Mouse (Mus musculus) liver, postnatal 0 days (tissue): ENCODE measurements at regions not wholly inside any gene's neighbourhood (a gene's known extent, or its start where the extent isn't known, plus 50 kb on each side); places are given as distances from the start of the nearest gene placed in this dataset.

ENCODE experiments used
- ATAC-seq: fragments of 200-750 bp; cut with Nextera tagmentation; 2 replicates; pipeline ENCODE4 v1.8.0; 2017; ENCODE audit warnings: mild to moderate bottlenecking, moderate library complexity
- DNase-seq: peaks from one replicate; pipeline ENCODE4 v3.0.0-alpha.2; 2016
- H3K27ac ChIP-seq: fragments of 300-500 bp; sonication (generic); 2 replicates; pipeline ENCODE4 v1.5.1; 2014; ENCODE audit warnings: antibody characterized with exemption, moderate library complexity, mild to moderate bottlenecking, low read depth
- H3K27me3 ChIP-seq: fragments of 300-500 bp; sonication (generic); 2 replicates; pipeline ENCODE4 v1.6.1; 2014; ENCODE audit warnings: low read length, control low read depth, mixed read lengths; ENCODE audit not compliant: insufficient read depth
- H3K36me3 ChIP-seq: fragments of 300-500 bp; sonication (generic); replicated peaks from 2 replicates; pipeline ENCODE4 v1.6.1; 2014; ENCODE audit warnings: mild to moderate bottlenecking, control low read depth, low read length, moderate library complexity, mixed read lengths; ENCODE audit not compliant: insufficient read depth
- H3K4me1 ChIP-seq: fragments of 300-500 bp; sonication (generic); 2 replicates; pipeline ENCODE4 v1.6.1; 2014; ENCODE audit warnings: antibody characterized with exemption, mild to moderate bottlenecking, control low read depth; ENCODE audit not compliant: insufficient read depth
- H3K4me2 ChIP-seq: fragments of 300-500 bp; sonication (generic); 2 replicates; pipeline ENCODE4 v1.6.1; 2014; ENCODE audit warnings: low read depth, mild to moderate bottlenecking, low read length, moderate library complexity, mixed read lengths
- H3K4me3 ChIP-seq: fragments of 300-500 bp; sonication (generic); 2 replicates; pipeline ENCODE4 v1.5.1; 2014; ENCODE audit warnings: low read depth, low read length
- H3K9ac ChIP-seq: fragments of 300-500 bp; sonication (generic); replicated peaks from 2 replicates; pipeline ENCODE4 v1.6.1; 2014; ENCODE audit warnings: mild to moderate bottlenecking, moderate library complexity
- H3K9me3 ChIP-seq: fragments of 300-500 bp; sonication (generic); 2 replicates; pipeline ENCODE4 v1.6.1; 2016; ENCODE audit warnings: mild to moderate bottlenecking, control low read depth, low read length, mixed read lengths
- CTCF ChIP-seq: sonication (generic); IDR thresholded peaks from 2 replicates; pipeline ENCODE4 v1.5.1; 2016; ENCODE audit warnings: antibody characterized with exemption, low read depth
- EP300 ChIP-seq: IDR thresholded peaks from 2 replicates; pipeline ENCODE4 v1.6.1; 2016; ENCODE audit warnings: antibody characterized with exemption, low read depth, mild to moderate bottlenecking
- WGBS: fragments of 180-500 bp; shearing (Covaris S2); extraction: QIAGEN DNeasy Blood & Tissue Kit; methylation state at CpG from one replicate; pipeline ENCODE4 v1.1.7; 2014; ENCODE audit not compliant: insufficient replicate concordance; 5-methylcytosine and 5-hydroxymethylcytosine counted together

DNA sequence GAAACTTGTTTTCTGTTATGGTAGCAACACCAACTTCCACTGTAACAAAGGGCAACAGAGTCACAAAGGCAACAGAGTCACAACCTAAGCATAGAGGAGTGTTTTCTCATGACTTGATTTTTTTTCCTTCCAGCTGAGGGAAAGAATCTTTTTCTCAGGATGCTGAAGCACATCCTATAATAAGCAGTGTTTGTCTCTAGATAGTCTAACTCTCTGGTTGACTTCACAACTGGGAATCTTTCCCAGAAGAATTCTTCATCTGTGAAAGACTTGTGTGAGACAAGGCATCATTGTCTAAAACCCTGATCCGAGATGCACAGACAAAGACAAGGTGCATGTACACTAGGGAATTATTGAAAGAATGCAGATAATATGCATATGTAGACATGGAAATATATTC lies 125.5 kb upstream of the Ccn2 start:
- 85% methylated on average over 1 of the region's 1 CpGs for WGBS
- H3K27me3 ChIP-seq = no peaks in the 10 kb centered on the region
- no peak overlapping the region for H3K4me2 ChIP-seq
- H3K9ac ChIP-seq = no peak overlapping the region
- no peak overlapping the region for H3K4me3 ChIP-seq
- no peaks in the 10 kb centered on the region for H3K36me3 ChIP-seq
- no peak for TF ChIP-seq EP300
- no peak for TF ChIP-seq CTCF
- no peaks in the 10 kb centered on the region for H3K4me1 ChIP-seq
- ATAC-seq (no peak), DNase-seq (no peak)
- H3K9me3 ChIP-seq = no peaks in the 10 kb centered on the region
- H3K27ac ChIP-seq = no peak overlapping the region

DNA sequence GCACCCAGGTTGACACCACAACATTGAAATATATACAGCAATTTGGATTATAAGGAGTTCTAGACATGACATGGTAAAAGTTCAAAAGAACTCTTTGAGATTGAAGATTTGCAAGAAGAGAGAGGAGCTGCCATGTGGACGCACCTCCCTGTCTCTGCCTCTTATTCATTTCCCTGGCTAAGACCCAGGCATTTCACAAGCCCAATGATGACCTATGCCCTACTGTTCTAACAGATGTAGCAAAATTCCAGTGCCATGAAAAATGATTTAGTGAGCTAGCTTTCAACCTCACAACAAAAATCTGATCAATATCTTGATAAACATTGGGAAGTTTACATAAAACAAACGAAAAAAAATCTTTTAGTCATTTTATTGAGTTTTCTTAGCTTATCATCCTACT lies 123.7 kb upstream of the Ccn2 start:
- Histone ChIP-seq H3K9ac (no peak overlapping the region), H3K4me2 (no peak overlapping the region)
- DNase-seq = no peak

DNA sequence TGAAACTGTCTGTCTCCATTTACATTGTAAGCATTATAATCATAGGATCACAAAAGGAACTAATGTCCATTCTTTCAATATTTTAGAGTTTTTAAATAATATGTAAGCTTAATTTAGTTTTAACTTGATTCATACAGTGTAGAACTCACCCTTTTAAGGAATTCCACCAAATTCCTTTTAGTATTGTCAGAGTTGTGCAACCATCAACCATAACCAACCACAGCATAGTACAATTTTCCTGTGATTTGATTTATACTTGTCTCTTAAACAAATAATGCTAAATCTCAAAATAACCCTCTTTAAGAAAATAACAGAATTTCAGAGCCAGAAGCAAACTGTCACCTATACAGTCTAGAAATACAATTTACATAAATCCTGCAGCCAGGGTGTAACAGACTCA lies 119.0 kb upstream of the Ccn2 start:
- no peaks in the 10 kb centered on the region for H3K4me1 ChIP-seq
- H3K36me3 ChIP-seq = no peaks in the 10 kb centered on the region
- H3K4me2 ChIP-seq = no peak overlapping the region
- no peaks in the 10 kb centered on the region for H3K27me3 ChIP-seq
- H3K27ac ChIP-seq = no peak overlapping the region
- H3K4me3 ChIP-seq = no peak overlapping the region
- no peaks in the 10 kb centered on the region for H3K9me3 ChIP-seq
- DNase-seq (no peak), ATAC-seq (no peak)
- H3K9ac ChIP-seq = no peak overlapping the region
- TF ChIP-seq CTCF (no peak), EP300 (no peak)

More for the DNA sequence above, 123.7 kb upstream of the Ccn2 start:
- no peaks in the 10 kb centered on the region for H3K27me3 ChIP-seq
- ATAC-seq = no peak
- WGBS = 61% methylated on average over 2 of the region's 2 CpGs
- no peaks in the 10 kb centered on the region for H3K9me3 ChIP-seq
- no peak overlapping the region for H3K27ac ChIP-seq
- no peak for TF ChIP-seq CTCF
- no peak for TF ChIP-seq EP300
- H3K36me3 ChIP-seq = no peaks in the 10 kb centered on the region
- no peaks in the 10 kb centered on the region for H3K4me1 ChIP-seq
- H3K4me3 ChIP-seq = no peak overlapping the region

DNA sequence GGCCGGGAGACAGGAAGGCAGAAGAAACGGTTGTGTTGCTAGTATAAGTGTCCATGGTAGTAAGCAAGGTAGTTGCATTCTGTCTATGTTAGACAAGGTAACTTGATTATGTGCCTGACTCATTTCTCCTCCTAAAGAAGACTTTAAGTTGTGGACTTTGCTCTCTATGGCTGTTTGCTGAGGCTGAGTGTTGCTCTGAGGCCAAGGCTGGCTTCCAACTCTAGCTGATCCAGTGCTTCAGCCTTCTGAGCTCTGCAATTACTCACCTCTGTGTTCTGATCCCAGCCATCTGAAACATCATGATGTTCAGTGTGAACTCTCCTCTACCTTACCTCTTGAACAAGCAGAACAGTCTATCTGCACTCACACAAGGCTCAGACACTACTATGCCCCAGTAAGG lies 116.7 kb upstream of the Ccn2 start:
- WGBS = 81% methylated on average over 2 of the region's 2 CpGs
- Histone ChIP-seq H3K4me1 (no peaks in the 10 kb centered on the region), H3K9ac (no peak overlapping the region), H3K27ac (no peak overlapping the region), H3K9me3 (no peaks in the 10 kb centered on the region), H3K4me3 (no peak overlapping the region), H3K36me3 (no peaks in the 10 kb centered on the region), H3K4me2 (no peak overlapping the region), H3K27me3 (no peaks in the 10 kb centered on the region)
- no peak for DNase-seq
- ATAC-seq = no peak
- TF ChIP-seq CTCF (no peak), EP300 (no peak)

DNA sequence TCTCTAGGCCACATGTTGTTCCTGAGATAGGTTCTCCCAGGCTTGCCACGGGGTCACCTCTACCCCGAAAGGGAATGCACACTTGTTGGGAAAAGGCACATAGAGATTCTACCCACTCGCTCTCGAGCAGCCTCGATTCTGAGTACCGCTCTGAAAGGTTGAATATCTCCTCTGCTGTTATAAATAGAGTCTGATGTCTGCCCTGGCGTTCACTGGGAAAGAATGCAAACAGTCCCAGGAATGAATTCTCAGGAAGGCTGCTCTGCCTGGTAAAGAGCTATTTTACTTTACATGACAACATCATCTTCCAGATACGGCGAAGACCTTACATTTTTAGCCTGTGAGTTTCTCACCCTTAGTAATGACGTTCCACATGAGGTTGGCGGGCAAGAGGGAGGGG lies 116.1 kb upstream of the Ccn2 start:
- no peaks in the 10 kb centered on the region for H3K9me3 ChIP-seq
- no peak overlapping the region for H3K27ac ChIP-seq
- no peak for TF ChIP-seq CTCF
- no peak for TF ChIP-seq EP300
- no peak overlapping the region for H3K4me3 ChIP-seq
- no peak overlapping the region for H3K4me2 ChIP-seq
- no peak overlapping the region for H3K9ac ChIP-seq
- 74% methylated on average over 11 of the region's 11 CpGs for WGBS
- H3K4me1 ChIP-seq = no peaks in the 10 kb centered on the region
- no peaks in the 10 kb centered on the region for H3K36me3 ChIP-seq
- no peak for ATAC-seq
- DNase-seq = no peak
- H3K27me3 ChIP-seq = no peaks in the 10 kb centered on the region

DNA sequence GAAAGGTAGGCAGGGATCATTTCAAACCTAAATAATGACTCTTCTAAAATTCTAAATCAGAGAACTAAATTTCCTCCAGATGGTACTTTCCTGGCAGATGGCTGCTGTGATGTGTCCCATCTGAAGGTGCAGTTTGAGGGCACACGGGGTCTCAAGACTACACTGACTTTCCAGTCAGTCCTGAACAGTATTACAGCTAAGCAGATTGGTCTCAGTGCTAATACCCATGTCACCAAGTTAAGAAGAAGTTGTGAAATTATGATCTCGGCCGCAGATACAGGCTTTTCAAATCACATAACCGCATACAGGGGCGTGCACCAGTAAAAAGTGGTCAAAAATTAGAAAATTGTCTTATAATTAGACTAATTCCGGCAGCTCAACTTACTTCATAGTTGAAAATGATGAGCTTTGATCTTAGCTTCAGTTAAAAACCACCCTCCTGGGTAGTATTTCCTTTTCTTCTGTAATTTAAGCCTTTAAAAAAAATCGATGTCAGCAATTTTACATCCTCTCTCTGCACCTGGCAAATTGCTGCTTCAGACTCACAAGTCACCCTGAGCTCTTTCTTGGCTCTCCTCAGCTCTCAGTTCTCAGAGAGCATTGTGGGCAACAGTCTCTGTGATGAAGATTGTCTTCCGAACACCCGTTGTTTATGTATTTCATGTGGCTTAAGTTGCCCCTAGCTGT lies 113.2 kb upstream of the Ccn2 start:
- H3K4me3 ChIP-seq = no peak overlapping the region

DNA sequence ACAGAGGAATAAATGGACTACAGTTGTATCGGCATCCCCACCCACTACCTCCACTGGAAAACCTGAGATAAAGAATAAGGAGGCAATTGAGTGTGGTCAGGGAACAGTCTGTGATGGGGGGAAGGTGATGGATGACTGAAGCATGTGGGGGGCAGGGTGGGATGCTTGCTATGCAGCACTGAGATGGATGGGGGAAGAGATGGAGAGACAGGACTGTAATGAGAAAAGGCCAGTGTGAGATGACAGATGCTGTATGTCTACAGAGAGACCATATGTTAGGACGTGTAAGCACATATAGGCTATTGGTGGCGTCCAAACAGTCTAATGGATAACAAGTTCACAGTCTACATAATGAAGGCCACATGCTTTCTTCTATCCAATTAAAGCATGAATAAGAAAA lies 112.2 kb upstream of the Ccn2 start:
- no peak for DNase-seq
- no peak for TF ChIP-seq EP300
- TF ChIP-seq CTCF = no peak
- no peaks in the 10 kb centered on the region for H3K36me3 ChIP-seq
- H3K4me3 ChIP-seq = no peak overlapping the region
- no peaks in the 10 kb centered on the region for H3K4me1 ChIP-seq
- H3K27me3 ChIP-seq = no peaks in the 10 kb centered on the region
- no peak overlapping the region for H3K4me2 ChIP-seq
- no peak overlapping the region for H3K9ac ChIP-seq
- H3K9me3 ChIP-seq = no peaks in the 10 kb centered on the region
- ATAC-seq = no peak
- no peak overlapping the region for H3K27ac ChIP-seq
- 87% methylated on average over 3 of the region's 3 CpGs for WGBS

More for the DNA sequence above, 113.2 kb upstream of the Ccn2 start:
- Histone ChIP-seq H3K9ac (no peak overlapping the region), H3K27ac (no peak overlapping the region), H3K4me2 (no peak overlapping the region), H3K27me3 (no peaks in the 10 kb centered on the region), H3K36me3 (no peaks in the 10 kb centered on the region), H3K4me1 (no peaks in the 10 kb centered on the region), H3K9me3 (no peaks in the 10 kb centered on the region)
- WGBS = 76% methylated on average over 9 of the region's 9 CpGs
- no peak for ATAC-seq
- DNase-seq = no peak
- TF ChIP-seq CTCF (no peak), EP300 (no peak)
